Mouse (Mus musculus) limb, embryonic 14.5 days (tissue): ENCODE results near the gene Fxyd6. TPM values are rescaled to one million over a fixed set of nuclear protein-coding genes. Genes with fewer than 3 reads are reported as not detected.

ENCODE experiments used
- ATAC-seq: fragments of 200-750 bp; cut with Nextera tagmentation; 2 replicates; pipeline ENCODE4 v1.8.0; 2017; ENCODE audit warnings: low read depth, moderate number of reproducible peaks, moderate TSS enrichment; ENCODE audit not compliant: low FRiP score
- DNase-seq: peaks from one replicate; pipeline ENCODE4 v3.0.0-alpha.2; 2015; ENCODE audit warnings: low spot score
- H3K27ac ChIP-seq: fragments of 300-500 bp; sonication (generic); replicated peaks from 2 replicates; pipeline ENCODE4 v1.5.1; 2014; ENCODE audit warnings: low read depth, mild to moderate bottlenecking, low read length, moderate library complexity, mixed read lengths
- H3K27me3 ChIP-seq: fragments of 300-500 bp; sonication (generic); 2 replicates; pipeline ENCODE4 v1.6.1; 2014; ENCODE audit warnings: low read length, mixed read lengths; ENCODE audit not compliant: control insufficient read depth, insufficient read depth
- H3K36me3 ChIP-seq: fragments of 300-500 bp; sonication (generic); 2 replicates; pipeline ENCODE4 v1.6.1; 2014; ENCODE audit warnings: mild to moderate bottlenecking, low read length, moderate library complexity, mixed read lengths; ENCODE audit not compliant: control insufficient read depth, insufficient read depth
- H3K4me1 ChIP-seq: fragments of 300-500 bp; sonication (generic); 2 replicates; pipeline ENCODE4 v1.6.1; 2014; ENCODE audit warnings: antibody characterized with exemption, low read length, mixed read lengths; ENCODE audit not compliant: control insufficient read depth, insufficient read depth
- H3K4me2 ChIP-seq: fragments of 300-500 bp; sonication (generic); replicated peaks from 2 replicates; pipeline ENCODE4 v1.6.1; 2014; ENCODE audit warnings: low read depth, mild to moderate bottlenecking, low read length, moderate library complexity; ENCODE audit not compliant: severe bottlenecking
- H3K4me3 ChIP-seq: fragments of 300-500 bp; sonication (generic); replicated peaks from 2 replicates; pipeline ENCODE4 v1.5.1; 2014; ENCODE audit warnings: low read length
- H3K9ac ChIP-seq: fragments of 300-500 bp; sonication (generic); 2 replicates; pipeline ENCODE4 v1.6.1; 2014; ENCODE audit warnings: mild to moderate bottlenecking, low read depth, low read length, moderate library complexity; ENCODE audit not compliant: severe bottlenecking
- H3K9me3 ChIP-seq: fragments of 300-500 bp; sonication (generic); 2 replicates; pipeline ENCODE4 v1.6.1; 2016; ENCODE audit warnings: low read length; ENCODE audit not compliant: control insufficient read depth
- POLR2A ChIP-seq: fragments of 200-500 bp; IDR thresholded peaks from 2 replicates; pipeline ENCODE4 v1.8.0; 2012; ENCODE audit warnings: inconsistent platforms, mild to moderate bottlenecking, moderate library complexity, borderline replicate concordance; ENCODE audit not compliant: insufficient read depth, insufficient read length; ENCODE audit errors: extremely low read depth
- WGBS: fragments of 180-500 bp; shearing (Covaris S2); extraction: QIAGEN DNeasy Blood & Tissue Kit; methylation state at CpG from one replicate; pipeline ENCODE4 v1.1.7; 2014; 5-methylcytosine and 5-hydroxymethylcytosine counted together
- polyA plus RNA-seq, 2 experiments: library from polyadenylated mRNA; depleted of rRNA in 1 of 2; stranded (reverse) in 1 of 2; unstranded in 1 of 2; fragments of >200 nt; fragmentation: Nextera tagmentation in 1 of 2; extraction: Ambion mirVana in 1 of 2; gene quantifications; 2 replicates each; pipeline versions ENCODE4 v1.2.1 to v1.2.3; 2012 to 2014

Gene Fxyd6
- polyA plus RNA-seq, 2 experiments: 82.7 to 97.4 TPM

DNA sequence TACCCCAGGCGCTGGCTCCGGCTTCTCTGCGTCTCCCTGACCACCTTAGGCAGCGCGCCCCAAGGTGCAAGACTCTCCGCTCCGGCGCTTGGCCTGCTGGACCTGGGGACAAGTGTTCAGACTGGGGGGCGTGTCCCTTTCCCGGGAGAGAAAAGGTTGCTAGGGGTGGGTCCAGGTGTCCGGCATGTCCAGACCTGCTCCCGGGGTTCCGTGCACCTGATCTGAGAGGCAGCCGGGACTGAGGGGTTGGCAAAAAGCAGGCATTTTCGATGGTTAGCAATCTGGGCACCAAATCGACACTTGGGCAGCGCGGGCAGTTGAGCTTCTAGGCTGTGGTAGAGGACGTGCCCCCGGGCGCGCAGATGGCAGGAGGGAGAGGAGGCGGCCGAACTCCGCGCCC lies 61.2 kb downstream of the Fxyd6 start:
- ATAC-seq (no peak), DNase-seq (no peak)
- peak overlapping the region; percentile 73 for H3K4me2 ChIP-seq
- 5% methylated on average over 20 of the region's 26 CpGs for WGBS
- H3K36me3 ChIP-seq: no peaks in the 10 kb centered on the region
- H3K9ac ChIP-seq: no peak overlapping the region
- peaks cover 14% of the 10 kb centered on the region for H3K4me1 ChIP-seq
- peak overlapping the region; percentile 40 for H3K4me3 ChIP-seq
- no peaks in the 10 kb centered on the region for H3K9me3 ChIP-seq
- no peak overlapping the region for H3K27ac ChIP-seq
- peaks cover 49% of the 10 kb centered on the region for H3K27me3 ChIP-seq
- no peak for TF ChIP-seq POLR2A

GRCm38 (mm10) chr9:45432639-45433038 lies 62.7 kb downstream of the Fxyd6 start:
- Histone ChIP-seq H3K27ac (no peak overlapping the region), H3K4me2 (no peak overlapping the region), H3K4me3 (no peak overlapping the region), H3K9ac (no peak overlapping the region), H3K27me3 (peaks cover 44% of the 10 kb centered on the region), H3K4me1 (peaks cover 14% of the 10 kb centered on the region), H3K9me3 (no peaks in the 10 kb centered on the region), H3K36me3 (no peaks in the 10 kb centered on the region)
- ATAC-seq: no peak
- no peak for DNase-seq
- no peak for TF ChIP-seq POLR2A
- WGBS: 65% methylated on average over 12 of the region's 12 CpGs

DNA sequence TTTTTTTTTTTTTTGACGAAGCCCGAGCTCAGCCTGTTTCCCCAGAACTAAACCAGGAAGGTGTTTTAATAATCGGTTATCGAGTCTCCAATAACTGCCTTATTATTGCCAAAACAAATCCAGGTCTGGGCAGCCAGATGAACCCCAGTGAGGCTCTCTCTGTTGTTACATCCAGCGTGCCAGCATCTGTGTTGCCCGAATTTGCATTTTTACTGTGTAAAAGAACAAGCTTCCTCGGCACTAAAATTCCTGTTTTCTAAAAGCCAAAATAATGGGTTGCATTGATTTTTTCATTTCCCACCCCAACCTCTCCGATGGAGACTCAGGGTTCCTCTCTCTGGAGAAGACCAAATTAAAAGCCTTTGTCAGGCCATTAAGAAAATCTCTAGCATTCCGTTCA lies 63.1 kb downstream of the Fxyd6 start:
- 60% methylated on average over 9 of the region's 9 CpGs for WGBS
- no peaks in the 10 kb centered on the region for H3K36me3 ChIP-seq
- DNase-seq (no peak), ATAC-seq (no peak)
- no peak overlapping the region for H3K4me2 ChIP-seq
- peaks cover 14% of the 10 kb centered on the region for H3K4me1 ChIP-seq
- no peak overlapping the region for H3K4me3 ChIP-seq
- peaks cover 44% of the 10 kb centered on the region for H3K27me3 ChIP-seq
- H3K27ac ChIP-seq: no peak overlapping the region
- TF ChIP-seq POLR2A: no peak
- H3K9me3 ChIP-seq: no peaks in the 10 kb centered on the region
- no peak overlapping the region for H3K9ac ChIP-seq

GRCm38 (mm10) chr9:45434171-45434570 lies 64.2 kb downstream of the Fxyd6 start:
- peaks cover 37% of the 10 kb centered on the region for H3K27me3 ChIP-seq
- peaks cover 14% of the 10 kb centered on the region for H3K4me1 ChIP-seq
- H3K4me2 ChIP-seq: no peak overlapping the region
- H3K4me3 ChIP-seq: no peak overlapping the region
- no peaks in the 10 kb centered on the region for H3K36me3 ChIP-seq
- no peaks in the 10 kb centered on the region for H3K9me3 ChIP-seq
- no peak overlapping the region for H3K9ac ChIP-seq
- ATAC-seq (no peak), DNase-seq (no peak)
- 76% methylated on average over 2 of the region's 2 CpGs for WGBS
- TF ChIP-seq POLR2A: no peak
- no peak overlapping the region for H3K27ac ChIP-seq

DNA sequence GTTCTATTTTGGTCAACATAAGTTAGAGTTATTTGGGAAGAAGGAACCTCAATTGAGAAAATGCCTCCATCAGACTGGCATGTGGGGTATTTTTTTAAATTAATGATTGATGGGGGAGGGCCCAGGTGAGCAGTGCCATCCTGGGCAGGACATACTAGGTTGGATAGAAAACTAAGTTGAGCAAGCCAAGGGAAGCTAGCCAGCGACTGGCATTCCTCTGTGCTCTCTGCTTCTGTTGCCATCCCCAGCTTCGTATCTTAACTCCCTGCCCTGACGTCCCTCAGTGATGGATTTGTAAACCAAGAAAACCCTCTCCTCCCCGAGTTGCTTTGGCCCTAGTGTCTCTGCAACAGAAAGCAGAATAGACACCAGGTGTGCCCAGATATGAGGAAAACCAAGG lies 69.0 kb downstream of the Fxyd6 start:
- WGBS: 72% methylated on average over 4 of the region's 4 CpGs

DNA sequence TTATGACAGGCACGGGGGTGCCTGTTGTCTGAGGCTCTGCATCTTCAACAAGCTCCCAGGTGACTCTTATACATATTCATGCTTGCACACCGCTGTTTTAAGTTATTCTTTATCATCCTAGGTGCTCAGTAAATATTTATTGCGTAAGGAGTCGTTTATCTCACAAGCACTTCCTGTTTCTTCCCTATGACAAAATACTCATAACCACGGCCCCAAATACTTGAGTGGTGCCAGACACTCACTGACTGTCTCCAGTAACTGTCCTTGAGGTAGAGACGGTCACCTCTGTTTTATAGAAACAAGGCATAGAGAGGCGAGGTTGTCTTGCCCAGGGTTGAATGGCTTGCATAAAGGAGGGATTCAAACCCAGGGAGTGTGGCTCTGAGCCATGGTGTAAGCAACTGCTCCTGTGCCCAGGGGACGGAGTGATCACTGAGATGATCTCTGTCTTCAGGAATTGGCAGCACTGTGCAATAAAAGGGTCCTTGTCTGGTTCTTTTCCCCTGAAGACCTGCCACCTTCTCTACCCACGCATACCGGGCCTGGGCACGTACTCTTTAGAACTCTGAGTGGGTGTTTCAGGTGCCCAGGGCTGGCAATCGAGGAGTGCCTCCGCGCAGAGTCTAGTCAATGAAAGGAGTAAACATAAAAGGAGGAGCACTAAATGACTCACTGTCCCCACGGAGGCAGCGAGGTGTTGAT lies 70.2 kb downstream of the Fxyd6 start:
- 73% methylated on average over 16 of the region's 16 CpGs for WGBS
- no peak for TF ChIP-seq POLR2A
- Histone ChIP-seq H3K4me1 (peaks cover 3% of the 10 kb centered on the region), H3K27ac (no peak overlapping the region), H3K27me3 (no peaks in the 10 kb centered on the region), H3K36me3 (no peaks in the 10 kb centered on the region), H3K4me3 (no peak overlapping the region), H3K9ac (no peak overlapping the region), H3K9me3 (no peaks in the 10 kb centered on the region), H3K4me2 (no peak overlapping the region)
- ATAC-seq (no peak), DNase-seq (no peak)

More for the DNA sequence above, 69.0 kb downstream of the Fxyd6 start:
- Histone ChIP-seq H3K9ac (no peak overlapping the region), H3K4me3 (no peak overlapping the region), H3K4me1 (no peaks in the 10 kb centered on the region), H3K27me3 (no peaks in the 10 kb centered on the region), H3K36me3 (no peaks in the 10 kb centered on the region), H3K4me2 (no peak overlapping the region), H3K27ac (no peak overlapping the region), H3K9me3 (no peaks in the 10 kb centered on the region)
- no peak for TF ChIP-seq POLR2A
- no peak for DNase-seq
- ATAC-seq: no peak
